Comparison of ENCODE assay signal across 18 mouse cellular contexts in the genomic region with DNA sequence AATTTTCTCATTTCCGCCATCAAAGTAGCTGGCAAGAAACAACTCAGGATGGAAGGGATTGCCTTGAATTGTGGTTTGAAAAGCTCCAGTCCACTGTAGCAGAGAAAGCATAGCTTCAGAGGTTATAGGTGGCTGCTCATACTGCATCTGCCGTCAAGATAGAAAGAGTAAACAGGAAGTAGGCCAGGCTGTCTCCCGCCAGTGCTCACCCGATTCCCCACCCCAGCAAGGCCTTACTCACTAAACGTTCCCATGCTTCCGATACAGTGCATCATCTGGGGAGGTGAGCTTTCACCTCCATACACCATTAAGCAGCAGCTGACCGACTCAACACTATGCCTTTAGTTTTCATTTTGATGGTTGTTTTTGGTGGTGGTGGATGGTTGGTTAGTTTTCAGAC.
DNase-seq lines count a peak whose midpoint lies in the region; ATAC-seq lines count a peak whose summit lies in the region.
"Had no signal": no experiment of that assay in that cellular context is flagged by ENCODE, and none has a peak within 500 bp of the region (broad histone marks: within the 10 kb centered on the region; RNA-seq: fewer than 3 reads in every experiment).

No protein-coding gene starts in this region.

- peak; percentile 73 for ATAC-seq in CD4-positive, CD25-positive, alpha-beta regulatory T cell, adult 4 months
- 0 out of 2 replicates have a peak, but pooled peaks have one; percentile 29 for ATAC-seq in monocyte, adult 5-6 weeks (replicated peaks; ENCODE audit: insufficient number of reproducible peaks, low FRiP score, low TSS enrichment, poor library complexity, severe bottlenecking)
- no peak for ATAC-seq in liver, embryonic 12.5 days
- ATAC-seq: forebrain, embryonic 15.5 days; hindbrain, postnatal 0 days had no signal

- H3K9me3 ChIP-seq in midbrain, embryonic 10.5 days (replicated peaks): no peaks in the 10 kb centered on the region
- H3K9me3 ChIP-seq in liver, embryonic 12.5 days (replicated peaks): no peaks in the 10 kb centered on the region
- H3K9me3 ChIP-seq: embryonic facial prominence, embryonic 12.5 days; forebrain, embryonic 15.5 days; heart, embryonic 10.5 days; hindbrain, embryonic 13.5 days had no signal

- no peaks in the 10 kb centered on the region for H3K36me3 ChIP-seq in midbrain, embryonic 10.5 days
- H3K36me3 ChIP-seq in liver, embryonic 12.5 days: no peaks in the 10 kb centered on the region
- H3K36me3 ChIP-seq: embryonic facial prominence, embryonic 12.5 days; forebrain, embryonic 15.5 days; heart, embryonic 10.5 days; hindbrain, embryonic 13.5 days had no signal

- peak; percentile 34 to 40 for DNase-seq in B cell, adult 2 months
- no peak for DNase-seq in midbrain, embryonic 10.5 days (ENCODE audit: low spot score)
- DNase-seq in adrenal gland, adult 8-10 months: no peak
- DNase-seq: adrenal gland, postnatal 10 days; cerebellum, adult 11 months; cerebellum, adult 9-10 months; cerebellum, postnatal 25 days; gastrocnemius, postnatal 36 days; heart, adult 18-20 months; heart, postnatal 10 days had no signal

- H3K4me1 ChIP-seq in midbrain, embryonic 10.5 days: peaks cover 11% of the 10 kb centered on the region
- no peaks in the 10 kb centered on the region for H3K4me1 ChIP-seq in liver, embryonic 12.5 days
- H3K4me1 ChIP-seq: embryonic facial prominence, embryonic 12.5 days; forebrain, embryonic 15.5 days; heart, embryonic 10.5 days; hindbrain, embryonic 13.5 days had no signal

- no peaks in the 10 kb centered on the region for H3K27me3 ChIP-seq in midbrain, embryonic 10.5 days (ENCODE audit: low read depth, poor library complexity, severe bottlenecking)
- H3K27me3 ChIP-seq in liver, embryonic 12.5 days (replicated peaks): no peaks in the 10 kb centered on the region
- H3K27me3 ChIP-seq: embryonic facial prominence, embryonic 12.5 days; forebrain, embryonic 15.5 days; hindbrain, embryonic 13.5 days had no signal

- no peak overlapping the region for H3K27ac ChIP-seq in midbrain, embryonic 10.5 days (replicated peaks)
- no peak overlapping the region for H3K27ac ChIP-seq in liver, embryonic 12.5 days
- H3K27ac ChIP-seq: embryonic facial prominence, embryonic 12.5 days; forebrain, embryonic 15.5 days; heart, embryonic 10.5 days; hindbrain, embryonic 13.5 days; hindbrain, postnatal 0 days had no signal

- no peak overlapping the region for H3K4me3 ChIP-seq in midbrain, embryonic 10.5 days
- no peak overlapping the region for H3K4me3 ChIP-seq in liver, embryonic 12.5 days
- H3K4me3 ChIP-seq: embryonic facial prominence, embryonic 12.5 days; forebrain, embryonic 15.5 days; heart, embryonic 10.5 days; hindbrain, embryonic 13.5 days had no signal

- no peak overlapping the region for H3K4me2 ChIP-seq in liver, embryonic 12.5 days
- H3K4me2 ChIP-seq: embryonic facial prominence, embryonic 12.5 days; forebrain, embryonic 15.5 days; hindbrain, embryonic 13.5 days had no signal

- H3K9ac ChIP-seq in liver, embryonic 12.5 days: no peak overlapping the region
- H3K9ac ChIP-seq: embryonic facial prominence, embryonic 12.5 days; forebrain, embryonic 15.5 days; hindbrain, embryonic 13.5 days had no signal

- 88% methylated on average over 7 of the region's 7 CpGs for WGBS in midbrain, embryonic 10.5 days
- 74% methylated on average over 7 of the region's 7 CpGs for WGBS in liver, embryonic 12.5 days (ENCODE audit: insufficient replicate concordance)

Comparison
In these comparisons a context has a peak if more than half of its experiments do, and no peak if none do; other contexts are left out.
1. DNase-seq: peak in B cell, adult 2 months (2 of 2); none in midbrain, embryonic 10.5 days (single experiment) and adrenal gland, adult 8-10 months (single experiment).